Mouse (Mus musculus): Measurements from ENCODE around the gene Hspa2.

DNA sequence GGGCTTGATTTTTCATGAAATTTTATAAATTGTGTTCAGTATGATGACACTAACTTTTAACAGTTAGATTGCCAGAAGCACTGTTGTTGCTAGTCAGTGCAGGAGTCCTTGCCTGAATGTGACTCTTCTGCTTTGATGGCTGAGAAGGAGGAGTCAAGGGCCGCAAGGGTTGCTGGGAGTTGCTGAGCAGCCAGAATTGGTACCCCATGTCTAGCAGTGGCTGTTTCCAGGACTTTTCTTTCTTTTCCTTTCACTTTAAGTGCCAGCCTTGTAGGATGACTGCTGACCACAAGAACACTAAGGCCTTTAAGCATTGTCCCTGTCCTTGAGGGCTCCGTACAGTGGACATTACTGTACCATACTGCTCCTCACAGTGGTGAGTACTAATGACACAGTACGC, 26.2 kb upstream of the Hspa2 start:
- no peak for TF ChIP-seq CTCF (IDR thresholded peaks at IDR 0.05; ENCODE audit: insufficient read depth, low read depth, low read length)
- TF ChIP-seq POLR2A (IDR thresholded peaks at IDR 0.05; ENCODE audit: insufficient read depth, low read depth, low read length), result no peak

All from olfactory bulb, adult 2 months (tissue).